Comparison of ENCODE assay signal across 10 mouse cellular contexts in genomic region chr10:12817409-12817808, GRCm38 (mm10). TPM values are rescaled to one million over a fixed set of nuclear protein-coding genes. Genes with fewer than 3 reads are reported as not detected.
A peak's percentile ranks its signal among the peaks of the same experiment; 100 is the strongest.
DNase-seq lines count a peak whose midpoint lies in the region; ATAC-seq and TF ChIP-seq lines count a peak whose summit lies in the region.
"Had no signal": no experiment of that assay in that cellular context is flagged by ENCODE, and none has a peak within 500 bp of the region (broad histone marks: within the 10 kb centered on the region; RNA-seq: fewer than 3 reads in every experiment).

No protein-coding gene starts in this region.

- peaks cover 7% of the 10 kb centered on the region for H3K4me1 ChIP-seq in kidney, embryonic 16.5 days (ENCODE audit: insufficient read depth, low read length)
- no peaks in the 10 kb centered on the region for H3K4me1 ChIP-seq in forebrain, embryonic 16.5 days (replicated peaks; ENCODE audit: control insufficient read depth, insufficient read depth, low read length)
- H3K4me1 ChIP-seq in stomach, postnatal 0 days (replicated peaks; ENCODE audit: control insufficient read depth, insufficient read depth): 0 out of 2 replicates have a peak, but pooled peaks cover under 1% of the 10 kb centered on the region

- no peak overlapping the region for H3K27ac ChIP-seq in kidney, embryonic 16.5 days (ENCODE audit: low read length)
- H3K27ac ChIP-seq in forebrain, embryonic 16.5 days (ENCODE audit: low read length): no peak overlapping the region
- no peak overlapping the region for H3K27ac ChIP-seq in stomach, postnatal 0 days (replicated peaks)
- H3K27ac ChIP-seq: embryonic facial prominence, embryonic 15.5 days; macrophage had no signal

- H3K27me3 ChIP-seq in kidney, embryonic 16.5 days (ENCODE audit: insufficient read depth, low read length): no peaks in the 10 kb centered on the region
- H3K27me3 ChIP-seq in forebrain, embryonic 16.5 days (replicated peaks; ENCODE audit: control insufficient read depth, insufficient read depth, low read length): no peaks in the 10 kb centered on the region
- H3K27me3 ChIP-seq in stomach, postnatal 0 days (ENCODE audit: control insufficient read depth, insufficient read depth, low read length): no peaks in the 10 kb centered on the region
- H3K27me3 ChIP-seq: embryonic facial prominence, embryonic 15.5 days had no signal

- no peaks in the 10 kb centered on the region for H3K9me3 ChIP-seq in kidney, embryonic 16.5 days (ENCODE audit: low read length)
- no peaks in the 10 kb centered on the region for H3K9me3 ChIP-seq in forebrain, embryonic 16.5 days (ENCODE audit: control insufficient read depth, low read length)
- no peaks in the 10 kb centered on the region for H3K9me3 ChIP-seq in stomach, postnatal 0 days (ENCODE audit: control insufficient read depth, low read length)
- H3K9me3 ChIP-seq: embryonic facial prominence, embryonic 15.5 days had no signal

- peak; percentile 90 for DNase-seq in kidney, adult 18-20 months
- DNase-seq in adrenal gland, postnatal 14 days: peak; percentile 92
- DNase-seq in kidney, postnatal 10 days: peak; percentile 85
- DNase-seq in stomach, postnatal 0 days (ENCODE audit: low spot score): peak; percentile 53
- DNase-seq in MN1 (ENCODE audit: low spot score): no peak
- DNase-seq in left cerebral cortex, adult 11 months (ENCODE audit: low spot score): no peak

- 86% methylated on average over 6 of the region's 6 CpGs for WGBS in kidney, embryonic 16.5 days
- 65% methylated on average over 6 of the region's 6 CpGs for WGBS in forebrain, embryonic 16.5 days
- WGBS in stomach, postnatal 0 days: 62% methylated on average over 6 of the region's 6 CpGs

- no peak for TF ChIP-seq CTCF in stomach, postnatal 0 days (IDR thresholded peaks at IDR 0.05; ENCODE audit: low read depth)

- H3K4me3 ChIP-seq in kidney, embryonic 16.5 days (ENCODE audit: low read length): no peak overlapping the region
- no peak overlapping the region for H3K4me3 ChIP-seq in forebrain, embryonic 16.5 days (replicated peaks; ENCODE audit: low read length)
- H3K4me3 ChIP-seq in stomach, postnatal 0 days (ENCODE audit: low read depth, low read length): no peak overlapping the region
- H3K4me3 ChIP-seq: embryonic facial prominence, embryonic 15.5 days had no signal

- H3K9ac ChIP-seq in kidney, embryonic 16.5 days (replicated peaks; ENCODE audit: low read length): no peak overlapping the region
- H3K9ac ChIP-seq in forebrain, embryonic 16.5 days (replicated peaks; ENCODE audit: low read depth, low read length): no peak overlapping the region
- no peak overlapping the region for H3K9ac ChIP-seq in stomach, postnatal 0 days (ENCODE audit: low read length)
- H3K9ac ChIP-seq: embryonic facial prominence, embryonic 15.5 days had no signal

- no peak overlapping the region for H3K4me2 ChIP-seq in kidney, embryonic 16.5 days (replicated peaks; ENCODE audit: low read depth, low read length)
- no peak overlapping the region for H3K4me2 ChIP-seq in forebrain, embryonic 16.5 days (ENCODE audit: low read length)
- no peak overlapping the region for H3K4me2 ChIP-seq in stomach, postnatal 0 days (replicated peaks; ENCODE audit: low read depth)
- H3K4me2 ChIP-seq: embryonic facial prominence, embryonic 15.5 days had no signal

- no peaks in the 10 kb centered on the region for H3K36me3 ChIP-seq in kidney, embryonic 16.5 days (ENCODE audit: insufficient read depth, low read length)
- H3K36me3 ChIP-seq in forebrain, embryonic 16.5 days (ENCODE audit: control insufficient read depth, insufficient read depth): no peaks in the 10 kb centered on the region
- H3K36me3 ChIP-seq in stomach, postnatal 0 days (ENCODE audit: control insufficient read depth, insufficient read depth, low read length): no peaks in the 10 kb centered on the region
- H3K36me3 ChIP-seq: embryonic facial prominence, embryonic 15.5 days had no signal

- TF ChIP-seq EP300 in stomach, postnatal 0 days (optimal IDR thresholded peaks at IDR 0.05): no peak

- ATAC-seq in kidney, embryonic 16.5 days (ENCODE audit: low FRiP score, low TSS enrichment): no peak
- ATAC-seq in forebrain, embryonic 16.5 days: peak; percentile 91
- peak; percentile 30; the same call in 1 of the 2 replicates for ATAC-seq in stomach, postnatal 0 days (ENCODE audit: low FRiP score, low TSS enrichment)

RNA-seq across cellular contexts. Expression of gene Utrn, which starts 51.8 kb away (rescaled TPM):
- 76.0 and 88.1 TPM in 2 replicates for polyA plus RNA-seq in kidney, embryonic 16.5 days (2015; fragmentation: Nextera tagmentation; extraction: Ambion mirVana)
- 95.5 and 99.1 TPM in 2 replicates for total RNA-seq in adrenal gland, postnatal 14 days (2021)
- polyA plus RNA-seq in forebrain, embryonic 16.5 days (2015; fragmentation: Nextera tagmentation; extraction: Ambion mirVana): 18.8 and 20.3 TPM in 2 replicates
- 33.8 and 40.4 TPM in 2 replicates for polyA plus RNA-seq in stomach, postnatal 0 days (2015; fragmentation: Nextera tagmentation; extraction: Ambion mirVana)

Comparison
In these comparisons a context has a peak if more than half of its experiments do, and no peak if none do; other contexts are left out.
1. DNase-seq: peak in kidney, adult 18-20 months (single experiment), adrenal gland, postnatal 14 days (single experiment), kidney, postnatal 10 days (single experiment) and stomach, postnatal 0 days (single experiment); none in MN1 (single experiment) and left cerebral cortex, adult 11 months (single experiment).